ENCODE assay signal across 7 mouse cellular contexts in the genomic region with DNA sequence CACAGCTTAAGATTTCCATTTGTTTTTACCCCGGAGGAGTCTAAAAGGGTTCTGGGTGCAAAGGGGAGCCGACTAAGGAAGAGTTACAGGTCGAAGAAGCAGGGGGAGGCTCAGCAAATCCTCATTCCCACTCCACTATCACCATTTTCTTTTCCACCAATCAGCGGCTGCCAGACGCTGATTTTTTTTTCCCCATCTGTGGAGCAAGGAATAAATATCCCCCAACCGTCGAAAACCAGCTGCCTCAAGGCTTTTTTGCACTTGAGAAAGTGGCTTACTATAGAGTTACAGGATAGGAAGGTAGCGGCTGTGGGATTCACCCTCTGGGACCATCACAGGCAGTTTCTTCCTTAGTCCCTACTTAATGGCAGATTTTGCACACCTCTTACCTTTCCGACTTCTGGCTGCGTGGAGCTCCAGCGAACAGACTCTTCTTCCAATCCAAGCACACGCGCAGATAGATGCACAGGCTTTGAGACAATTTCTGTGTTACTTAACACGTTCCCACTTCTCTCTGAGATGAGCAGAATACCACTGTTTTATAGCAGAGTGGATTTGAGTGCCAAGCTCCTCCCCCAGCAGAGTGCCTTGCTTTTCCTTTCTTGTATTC. TPM values are rescaled to one million over a fixed set of nuclear protein-coding genes. Genes with fewer than 3 reads are reported as not detected.
DNase-seq lines count a peak whose midpoint lies in the region; ATAC-seq and TF ChIP-seq lines count a peak whose summit lies in the region.

TSS of gene Snca (minus strand) at position 574 of the 610 bp plus-strand sequence.

- peak; percentile 60 for DNase-seq in Muller cell, postnatal 12 days (ENCODE audit: inconsistent ontology term)
- DNase-seq in hindbrain, postnatal 0 days (ENCODE audit: low spot score) = peak; percentile 73
- DNase-seq in left cerebral cortex, postnatal 36 days (ENCODE audit: low spot score in 2 of 2) = peak; percentile 49 to 60
- DNase-seq in neural tube, embryonic 10.5 days (ENCODE audit: extremely low spot score, low spot score) = peak; percentile 54

- peak within 1 kb of the TSS; percentile 56 for H3K4me3 ChIP-seq in brown adipose tissue, adult 24 weeks (ENCODE audit: insufficient read depth, low read depth, low read length)
- H3K4me3 ChIP-seq in forebrain, embryonic 12.5 days (replicated peaks) = peak within 1 kb of the TSS; percentile 52
- H3K4me3 ChIP-seq in hindbrain, postnatal 0 days (ENCODE audit: low read length) = peak within 1 kb of the TSS; percentile 47

- no peaks in the 10 kb centered on the region for H3K9me3 ChIP-seq in forebrain, embryonic 12.5 days
- no peaks in the 10 kb centered on the region for H3K9me3 ChIP-seq in hindbrain, postnatal 0 days (ENCODE audit: low read length)

- WGBS in forebrain, embryonic 12.5 days = under 1% methylated on average over 14 of the region's 14 CpGs
- under 1% methylated on average over 14 of the region's 14 CpGs for WGBS in hindbrain, postnatal 0 days

- H3K36me3 ChIP-seq in forebrain, embryonic 12.5 days (replicated peaks) = no peaks in the 10 kb centered on the region
- no peaks in the 10 kb centered on the region for H3K36me3 ChIP-seq in hindbrain, postnatal 0 days (ENCODE audit: insufficient read depth, low read length)

- peak; percentile 72 for ATAC-seq in forebrain, embryonic 12.5 days (ENCODE audit: low FRiP score)
- ATAC-seq in hindbrain, postnatal 0 days = peak; percentile 80
- no peak for ATAC-seq in granulocyte monocyte progenitor cell, adult 5-6 weeks (replicated peaks; ENCODE audit: poor library complexity, severe bottlenecking)

- intact Hi-C loops in left cerebral cortex, postnatal 36 days (cut with DNase I) = loop anchor here (5.0 kb wide), 1 partner anchor 142 kb away; no protein-coding TSS in a partner anchor

- peak within 1 kb of the TSS; percentile 50 for H3K9ac ChIP-seq in forebrain, embryonic 12.5 days
- peak within 1 kb of the TSS; percentile 64 for H3K9ac ChIP-seq in hindbrain, postnatal 0 days (replicated peaks; ENCODE audit: low read length)

- TF ChIP-seq CTCF in hindbrain, postnatal 0 days (IDR thresholded peaks at IDR 0.05; ENCODE audit: low read depth) = no peak

- peak within 1 kb of the TSS; percentile 82 for H3K4me2 ChIP-seq in forebrain, embryonic 12.5 days
- H3K4me2 ChIP-seq in hindbrain, postnatal 0 days (ENCODE audit: low read depth, low read length) = peak within 1 kb of the TSS; percentile 75

- peaks cover 8% of the 10 kb centered on the region; the same call in 1 of the 2 replicates for H3K4me1 ChIP-seq in brown adipose tissue, adult 24 weeks (ENCODE audit: control insufficient read depth, insufficient read depth, insufficient read length, low read length)
- H3K4me1 ChIP-seq in forebrain, embryonic 12.5 days = peaks cover 12% of the 10 kb centered on the region
- peaks cover 5% of the 10 kb centered on the region for H3K4me1 ChIP-seq in hindbrain, postnatal 0 days (ENCODE audit: insufficient read depth, low read length)

- H3K27me3 ChIP-seq in forebrain, embryonic 12.5 days = 0 out of 2 replicates have a peak, but pooled peaks cover 5% of the 10 kb centered on the region
- H3K27me3 ChIP-seq in hindbrain, postnatal 0 days (ENCODE audit: insufficient read depth, low read length) = no peaks in the 10 kb centered on the region

- H3K27ac ChIP-seq in brown adipose tissue, adult 24 weeks (replicated peaks; ENCODE audit: low read depth, low read length) = no peak within 1 kb of the TSS
- H3K27ac ChIP-seq in forebrain, embryonic 12.5 days = peak within 1 kb of the TSS; percentile 74
- H3K27ac ChIP-seq in hindbrain, postnatal 0 days = peak within 1 kb of the TSS; percentile 89

RNA-seq across cellular contexts. Expression of gene Snca, which starts in this region (rescaled TPM):
- polyA plus RNA-seq in brown adipose tissue, adult 24 weeks (2012; ENCODE audit: insufficient read depth, insufficient read length, missing spikeins) = 1.2 and 9.9 TPM in 2 replicates
- polyA plus RNA-seq in forebrain, embryonic 12.5 days (2016; fragmentation: Nextera tagmentation; extraction: Ambion mirVana) = 33.2 and 33.4 TPM in 2 replicates
- 131 and 149 TPM in 2 replicates for total RNA-seq in hindbrain, postnatal 0 days (2014; rRNA removed)
- 392 and 408 TPM in 2 replicates for polyA plus RNA-seq in hindbrain, postnatal 0 days (2015; fragmentation: Nextera tagmentation; extraction: Ambion mirVana)
- 100 to 1,000 TPM; 362 to 381 TPM for total RNA-seq in left cerebral cortex, postnatal 36 days (2021)
- total RNA-seq in granulocyte monocyte progenitor cell, adult 5-6 weeks (2014; fragmentation: Nextera tagmentation) = not detected in 2 replicates
- total RNA-seq in granulocyte monocyte progenitor cell, adult 5-6 weeks (2017) = 0.10 TPM in 1 of 2 replicates, not detected in the other

Comparison
In these comparisons a context has a peak if more than half of its experiments do, and no peak if none do; other contexts are left out.
1. RNA of gene Snca (total RNA-seq): 362 to 381 TPM in left cerebral cortex, postnatal 36 days and 131 to 149 TPM in hindbrain, postnatal 0 days; 0.10 TPM in granulocyte monocyte progenitor cell, adult 5-6 weeks; every median in the first group is over 100 times any median in the second.
2. Peak in every context shown above with its lines, with median percentiles within 50 percentile points of each other: DNase-seq and H3K4me3 ChIP-seq.